Mouse (Mus musculus) midbrain, embryonic 12.5 days (tissue): Measurements from ENCODE around the gene C130032M10Rik. TPM values are rescaled to one million over a fixed set of nuclear protein-coding genes. Genes with fewer than 3 reads are reported as not detected.
A peak's percentile ranks its signal among the peaks of the same experiment; 100 is the strongest.

ENCODE experiments used
- ATAC-seq: fragments of 200-750 bp; cut with Nextera tagmentation; 2 replicates; pipeline ENCODE4 v1.8.0; 2017; ENCODE audit warnings: low read depth, moderate TSS enrichment, moderate library complexity; ENCODE audit not compliant: low FRiP score
- H3K27ac ChIP-seq: fragments of 300-500 bp; sonication (generic); replicated peaks from 2 replicates; pipeline ENCODE4 v1.5.1; 2016; ENCODE audit warnings: mild to moderate bottlenecking
- H3K27me3 ChIP-seq: fragments of 300-500 bp; sonication (generic); 2 replicates; pipeline ENCODE4 v1.6.1; 2016; ENCODE audit warnings: mild to moderate bottlenecking
- H3K36me3 ChIP-seq: fragments of 300-500 bp; sonication (generic); 2 replicates; pipeline ENCODE4 v1.6.1; 2016
- H3K4me1 ChIP-seq: fragments of 300-500 bp; sonication (generic); 2 replicates; pipeline ENCODE4 v1.6.1; 2016
- H3K4me2 ChIP-seq: fragments of 300-500 bp; sonication (generic); replicated peaks from 2 replicates; pipeline ENCODE4 v1.6.1; 2016; ENCODE audit warnings: mild to moderate bottlenecking, moderate library complexity
- H3K4me3 ChIP-seq: fragments of 300-500 bp; sonication (generic); 2 replicates; pipeline ENCODE4 v1.5.1; 2016; ENCODE audit warnings: mild to moderate bottlenecking
- H3K9ac ChIP-seq: fragments of 300-500 bp; sonication (generic); replicated peaks from 2 replicates; pipeline ENCODE4 v1.6.1; 2016; ENCODE audit warnings: mild to moderate bottlenecking, moderate library complexity
- H3K9me3 ChIP-seq: fragments of 300-500 bp; sonication (generic); 2 replicates; pipeline ENCODE4 v1.6.1; 2016; ENCODE audit warnings: mild to moderate bottlenecking
- WGBS: fragments of 180-500 bp; shearing (Covaris S2); methylation state at CpG from one replicate; pipeline ENCODE4 v1.1.7; 2016; 5-methylcytosine and 5-hydroxymethylcytosine counted together
- polyA plus RNA-seq: library from polyadenylated mRNA; unstranded; fragments of >200 nt; fragmentation: Nextera tagmentation; extraction: Ambion mirVana; gene quantifications from 2 replicates; pipeline ENCODE4 v1.2.1, GENCODE M21; 2016

Gene C130032M10Rik
- polyA plus RNA-seq, 1 experiment from 2014 or later: 0.43 TPM

DNA sequence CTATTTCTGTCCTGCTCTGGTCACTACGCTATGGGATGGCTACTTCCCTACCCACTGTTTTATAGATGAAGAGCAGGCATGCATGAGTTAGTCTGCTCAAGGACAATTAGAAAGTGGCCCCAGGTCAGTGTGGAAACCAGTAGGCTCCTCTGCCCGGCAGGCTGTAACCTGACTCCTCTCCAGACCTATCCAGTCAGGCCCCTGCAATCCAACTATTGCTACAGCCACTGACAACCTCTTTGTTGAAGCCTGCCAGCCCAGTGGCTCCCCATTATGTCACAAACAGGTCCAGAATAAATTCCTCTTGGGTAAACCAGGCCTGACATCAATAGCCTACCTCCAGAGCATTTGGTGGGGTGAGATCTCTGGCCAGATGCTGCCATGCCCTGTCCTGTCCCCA, 21.1 kb downstream of the C130032M10Rik start:
- Histone ChIP-seq H3K9me3 (no peaks in the 10 kb centered on the region), H3K36me3 (no peaks in the 10 kb centered on the region), H3K9ac (no peak overlapping the region), H3K27ac (peak overlapping the region; percentile 6; the same call in 1 of the 2 replicates), H3K4me1 (peaks cover 15% of the 10 kb centered on the region), H3K4me3 (no peak overlapping the region), H3K27me3 (no peaks in the 10 kb centered on the region), H3K4me2 (no peak overlapping the region)
- WGBS: 20% methylated on average over 2 of the region's 2 CpGs
- ATAC-seq: peak; percentile 50

DNA sequence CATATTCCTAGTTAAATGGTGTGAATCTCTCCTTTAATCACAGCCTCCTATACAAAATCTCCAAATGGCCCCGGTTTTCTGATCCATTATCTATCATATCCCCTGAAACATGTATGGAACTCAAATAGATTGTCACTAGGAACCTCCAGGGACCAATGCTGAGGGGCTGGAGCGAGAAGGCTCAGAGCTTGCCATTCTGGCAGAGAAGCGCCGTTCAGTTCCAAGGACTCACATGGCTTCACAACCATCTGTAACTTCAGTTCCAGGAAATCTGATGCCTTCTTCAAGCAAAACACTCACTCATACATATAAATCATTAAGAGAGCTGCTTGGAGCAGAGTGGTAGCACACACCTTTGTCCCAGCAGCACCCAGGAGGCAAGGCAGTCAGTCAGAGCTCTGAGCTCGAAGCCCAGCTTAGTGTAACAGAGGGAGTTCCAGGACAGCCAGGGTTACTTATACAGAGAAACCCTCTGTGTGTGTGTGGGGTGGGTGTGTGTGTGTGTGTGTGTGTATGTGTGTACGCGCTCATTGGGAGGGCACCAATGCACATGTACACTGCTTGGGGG, 23.6 kb downstream of the C130032M10Rik start:
- no peak for ATAC-seq
- no peak overlapping the region for H3K4me2 ChIP-seq
- H3K27me3 ChIP-seq: no peaks in the 10 kb centered on the region
- 0 out of 2 replicates have a peak overlapping the region, but pooled peaks have one; percentile 10 for H3K27ac ChIP-seq
- no peaks in the 10 kb centered on the region for H3K36me3 ChIP-seq
- H3K4me3 ChIP-seq: no peak overlapping the region
- no peak overlapping the region for H3K9ac ChIP-seq
- H3K9me3 ChIP-seq: no peaks in the 10 kb centered on the region
- WGBS: 77% methylated on average over 7 of the region's 7 CpGs
- peaks cover 20% of the 10 kb centered on the region for H3K4me1 ChIP-seq

- 33% methylated on average over 1 of the region's 1 CpGs for WGBS
- Histone ChIP-seq H3K4me1 (peaks cover 37% of the 10 kb centered on the region), H3K36me3 (no peaks in the 10 kb centered on the region), H3K9me3 (no peaks in the 10 kb centered on the region), H3K4me3 (no peak overlapping the region), H3K9ac (no peak overlapping the region), H3K27ac (no peak overlapping the region), H3K4me2 (no peak overlapping the region), H3K27me3 (no peaks in the 10 kb centered on the region)
- no peak for ATAC-seq
Measured at GRCm38 (mm10) chr9:114541279-114541741, 25.8 kb downstream of the C130032M10Rik start.

DNA sequence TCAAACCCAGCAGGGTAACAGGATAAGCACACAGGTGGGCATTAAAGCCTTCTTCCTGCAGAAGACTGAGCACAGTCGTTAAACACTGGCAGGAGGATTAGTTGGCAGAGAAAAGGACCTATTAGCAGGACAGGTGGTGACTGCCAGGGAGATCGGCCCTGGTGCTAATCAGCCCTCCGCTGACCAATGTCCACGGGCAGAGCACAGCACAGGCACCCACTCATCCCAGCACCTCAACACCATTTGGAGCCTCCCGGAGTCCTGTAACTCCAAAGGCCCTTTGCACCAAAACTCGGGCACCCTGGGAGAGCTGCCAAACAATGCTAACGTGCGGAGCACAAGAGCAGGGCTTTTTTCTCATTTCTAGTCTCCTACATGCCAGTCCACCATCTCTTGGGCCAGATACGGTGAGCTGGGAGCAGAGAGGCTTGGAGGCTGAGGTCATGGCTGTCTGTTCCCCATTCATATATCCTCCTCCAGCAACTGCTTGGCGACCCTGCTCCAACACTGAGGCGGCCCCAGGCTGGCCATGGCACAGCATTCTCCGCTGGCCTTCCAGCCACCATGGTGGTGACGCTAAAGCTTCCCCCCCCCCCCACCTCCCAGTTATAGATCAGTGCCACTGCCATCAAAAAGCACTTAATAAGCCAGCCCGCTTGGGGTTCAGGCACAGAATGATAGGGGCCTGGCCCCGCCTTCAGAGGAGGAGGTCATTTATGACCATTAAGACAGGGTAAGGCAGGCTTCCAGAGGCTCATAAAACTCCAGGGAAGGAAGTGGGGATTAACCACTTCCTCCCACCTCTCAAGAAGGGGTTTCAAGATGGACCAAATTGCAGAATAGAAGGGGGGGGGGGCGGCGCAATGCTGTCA, 28.6 kb downstream of the C130032M10Rik start:
- Histone ChIP-seq H3K9me3 (no peaks in the 10 kb centered on the region), H3K4me1 (peaks cover 45% of the 10 kb centered on the region), H3K27ac (no peak overlapping the region), H3K36me3 (no peaks in the 10 kb centered on the region), H3K4me3 (no peak overlapping the region), H3K4me2 (no peak overlapping the region), H3K9ac (no peak overlapping the region), H3K27me3 (no peaks in the 10 kb centered on the region)
- 70% methylated on average over 16 of the region's 17 CpGs for WGBS
- ATAC-seq: no peak

- no peaks in the 10 kb centered on the region for H3K9me3 ChIP-seq
- no peak overlapping the region for H3K4me3 ChIP-seq
- H3K9ac ChIP-seq: no peak overlapping the region
- H3K36me3 ChIP-seq: no peaks in the 10 kb centered on the region
- H3K4me1 ChIP-seq: peaks cover 53% of the 10 kb centered on the region
- ATAC-seq: no peak; the same call in 1 of the 2 replicates
- H3K27me3 ChIP-seq: no peaks in the 10 kb centered on the region
- H3K27ac ChIP-seq: no peak overlapping the region
- H3K4me2 ChIP-seq: no peak overlapping the region
- WGBS: 27% methylated on average over 9 of the region's 9 CpGs
Measured at GRCm38 (mm10) chr9:114544754-114545393, 29.4 kb downstream of the C130032M10Rik start.

DNA sequence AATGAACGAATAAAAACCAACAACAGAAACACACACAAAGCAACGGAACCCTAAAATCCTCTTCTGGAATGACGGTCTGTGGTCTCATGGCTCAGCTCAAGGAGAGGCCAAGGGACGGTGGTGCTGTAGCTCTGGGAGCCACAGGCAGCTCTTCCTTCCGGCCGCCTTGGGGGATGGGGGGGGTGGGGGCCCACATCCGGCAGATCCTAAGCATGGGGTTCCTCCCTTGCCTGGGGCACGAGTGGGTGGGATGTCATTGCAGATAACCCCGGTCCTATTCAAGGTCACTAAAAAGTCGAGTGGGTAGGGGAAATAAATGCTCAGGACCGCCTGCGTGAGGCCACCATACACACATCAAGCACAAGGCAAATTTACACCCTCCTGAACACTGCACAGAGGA, 31.3 kb downstream of the C130032M10Rik start:
- no peak overlapping the region for H3K4me2 ChIP-seq
- H3K4me3 ChIP-seq: no peak overlapping the region
- no peaks in the 10 kb centered on the region for H3K36me3 ChIP-seq
- no peak overlapping the region for H3K9ac ChIP-seq
- no peak overlapping the region for H3K27ac ChIP-seq
- 70% methylated on average over 12 of the region's 12 CpGs for WGBS
- H3K4me1 ChIP-seq: peaks cover 53% of the 10 kb centered on the region
- no peak for ATAC-seq
- no peaks in the 10 kb centered on the region for H3K9me3 ChIP-seq
- no peaks in the 10 kb centered on the region for H3K27me3 ChIP-seq

- Histone ChIP-seq H3K4me3 (no peak overlapping the region), H3K9me3 (no peaks in the 10 kb centered on the region), H3K4me2 (no peak overlapping the region), H3K27me3 (no peaks in the 10 kb centered on the region), H3K4me1 (peaks cover 53% of the 10 kb centered on the region), H3K27ac (no peak overlapping the region), H3K36me3 (no peaks in the 10 kb centered on the region), H3K9ac (no peak overlapping the region)
- 29% methylated on average over 6 of the region's 6 CpGs for WGBS
- ATAC-seq: no peak
Measured at GRCm38 (mm10) chr9:114547643-114548077, 32.2 kb downstream of the C130032M10Rik start.

GRCm38 (mm10) chr9:114548496-114548895, 33.0 kb downstream of the C130032M10Rik start:
- H3K4me2 ChIP-seq: no peak overlapping the region
- H3K36me3 ChIP-seq: no peaks in the 10 kb centered on the region
- H3K4me1 ChIP-seq: peaks cover 53% of the 10 kb centered on the region
- H3K9me3 ChIP-seq: no peaks in the 10 kb centered on the region
- no peaks in the 10 kb centered on the region for H3K27me3 ChIP-seq
- ATAC-seq: no peak
- H3K27ac ChIP-seq: no peak overlapping the region
- WGBS: 23% methylated on average over 4 of the region's 4 CpGs
- H3K9ac ChIP-seq: no peak overlapping the region
- no peak overlapping the region for H3K4me3 ChIP-seq

DNA sequence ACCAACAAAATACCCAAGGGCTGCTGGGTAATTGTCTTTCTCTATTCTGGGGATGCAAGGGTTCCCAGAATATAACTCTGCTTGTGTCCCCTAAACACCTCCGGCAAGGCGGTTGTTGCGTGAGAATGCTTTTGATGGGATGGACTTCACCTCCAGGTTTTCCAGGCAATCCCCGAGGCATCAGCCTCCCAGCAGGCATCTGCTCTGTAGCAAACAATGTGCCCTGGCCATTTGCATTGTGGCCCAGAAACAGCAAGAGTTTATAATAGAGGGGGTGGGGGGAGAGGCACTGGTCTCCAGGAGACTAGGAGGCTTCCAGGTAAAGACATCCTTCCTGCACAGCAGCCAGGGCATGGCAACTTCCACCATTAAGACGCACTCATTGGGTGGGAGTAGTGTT, 33.6 kb downstream of the C130032M10Rik start:
- no peak overlapping the region for H3K27ac ChIP-seq
- no peak overlapping the region; the same call in 1 of the 2 replicates for H3K4me2 ChIP-seq
- no peak overlapping the region for H3K4me3 ChIP-seq
- H3K4me1 ChIP-seq: peaks cover 48% of the 10 kb centered on the region
- ATAC-seq: no peak
- H3K9ac ChIP-seq: no peak overlapping the region
- no peaks in the 10 kb centered on the region for H3K36me3 ChIP-seq
- H3K27me3 ChIP-seq: no peaks in the 10 kb centered on the region
- WGBS: 6% methylated on average over 5 of the region's 5 CpGs
- H3K9me3 ChIP-seq: no peaks in the 10 kb centered on the region

- Histone ChIP-seq H3K9ac (no peak overlapping the region), H3K4me1 (peaks cover 48% of the 10 kb centered on the region), H3K4me3 (no peak overlapping the region), H3K9me3 (no peaks in the 10 kb centered on the region), H3K36me3 (no peaks in the 10 kb centered on the region), H3K4me2 (no peak overlapping the region), H3K27ac (no peak overlapping the region), H3K27me3 (no peaks in the 10 kb centered on the region)
- no peak for ATAC-seq
- WGBS: 16% methylated on average over 6 of the region's 6 CpGs
Measured at GRCm38 (mm10) chr9:114550033-114550432, 34.5 kb downstream of the C130032M10Rik start.

DNA sequence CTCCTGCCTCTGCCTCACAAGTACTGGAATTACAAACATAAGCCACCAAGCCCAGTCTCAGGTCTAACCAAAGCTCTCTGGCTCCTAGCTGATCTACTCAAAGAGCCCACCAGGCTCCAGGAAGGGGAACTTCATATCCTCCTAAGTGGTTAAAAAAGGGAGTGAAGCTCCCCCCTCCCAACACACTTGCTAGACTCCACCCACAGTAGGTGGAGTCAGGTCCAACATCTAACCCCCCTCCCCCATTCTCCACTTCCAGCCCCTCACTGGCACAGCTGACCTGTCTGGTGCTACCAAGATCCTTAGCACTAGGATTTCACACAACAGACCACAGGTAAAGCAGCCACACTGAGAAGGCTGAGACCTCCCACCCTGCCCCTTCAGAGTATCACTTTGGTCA, 38.3 kb downstream of the C130032M10Rik start:
- H3K4me2 ChIP-seq: no peak overlapping the region
- H3K4me3 ChIP-seq: no peak overlapping the region
- peaks cover 6% of the 10 kb centered on the region for H3K27me3 ChIP-seq
- peaks cover 29% of the 10 kb centered on the region for H3K4me1 ChIP-seq
- no peak overlapping the region for H3K9ac ChIP-seq
- no peaks in the 10 kb centered on the region for H3K9me3 ChIP-seq
- H3K27ac ChIP-seq: no peak overlapping the region
- no peaks in the 10 kb centered on the region for H3K36me3 ChIP-seq
- ATAC-seq: no peak
